Mouse (Mus musculus): ENCODE results near the gene Gm13769. TPM values are rescaled to one million over a fixed set of nuclear protein-coding genes. Genes with fewer than 3 reads are reported as not detected.
"Not testable (repeated sequence)": the region's sequence is repeated elsewhere in the genome, so short reads cannot be mapped to it uniquely, and the experiment has no call there.

Gm13769 gene
- total RNA-seq (2012; rRNA removed) (not detected in 2 replicates), polyA plus RNA-seq (2012; ENCODE audit: insufficient read depth in 1 of 2, insufficient read length in 2 of 2, low read depth in 1 of 2, low replicate concordance in 2 of 2, missing spikeins in 1 of 2) (not detected)

DNA sequence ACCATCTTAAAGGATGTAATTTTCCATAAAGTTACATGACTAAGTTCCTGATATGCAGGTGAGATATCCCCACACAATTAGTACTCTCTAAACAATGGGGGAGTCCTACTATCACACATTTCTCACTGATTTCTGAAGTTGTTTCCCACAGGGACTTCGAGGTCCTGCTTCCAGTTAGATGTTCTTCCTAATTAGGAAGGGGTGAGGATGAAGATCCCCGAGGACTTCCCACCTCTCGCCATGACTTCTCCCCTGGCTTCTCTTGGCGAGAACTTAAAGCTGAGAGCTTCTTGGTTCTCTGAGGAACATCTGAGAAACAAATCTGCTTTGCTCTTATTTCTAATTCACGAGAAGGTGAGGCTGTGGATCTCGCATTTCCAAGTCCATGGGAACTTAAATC is at the start of gene Gm13769:
Gm13769 (plus strand) TSS at position 301 of the 400 bp plus-strand sequence.
- DNase-seq (ENCODE audit: low read depth, low spot score); H3K27me3 ChIP-seq (ENCODE audit: control insufficient read depth in 1 of 2, insufficient read depth in 2 of 2, low read length in 2 of 2); H3K9ac ChIP-seq (ENCODE audit: control insufficient read depth, low read depth, low read length, poor library complexity, severe bottlenecking); H3K79me2 ChIP-seq (ENCODE audit: control insufficient read depth, insufficient read depth, low read length, poor library complexity); H3K27ac ChIP-seq (ENCODE audit: control insufficient read depth, low read depth, low read length); H3K36me3 ChIP-seq (ENCODE audit: control insufficient read depth in 1 of 2, insufficient read depth in 2 of 2, low read length in 2 of 2); H3K4me1 ChIP-seq (ENCODE audit: control insufficient read depth in 1 of 2, insufficient read depth in 2 of 2, low read length in 2 of 2); H3K4me3 ChIP-seq (ENCODE audit: control insufficient read depth in 1 of 2, insufficient read depth in 1 of 2, low read depth in 2 of 2, low read length in 2 of 2); H3K9me3 ChIP-seq (replicated peaks; ENCODE audit: insufficient read depth, low read length): not testable (repeated sequence)

DNA sequence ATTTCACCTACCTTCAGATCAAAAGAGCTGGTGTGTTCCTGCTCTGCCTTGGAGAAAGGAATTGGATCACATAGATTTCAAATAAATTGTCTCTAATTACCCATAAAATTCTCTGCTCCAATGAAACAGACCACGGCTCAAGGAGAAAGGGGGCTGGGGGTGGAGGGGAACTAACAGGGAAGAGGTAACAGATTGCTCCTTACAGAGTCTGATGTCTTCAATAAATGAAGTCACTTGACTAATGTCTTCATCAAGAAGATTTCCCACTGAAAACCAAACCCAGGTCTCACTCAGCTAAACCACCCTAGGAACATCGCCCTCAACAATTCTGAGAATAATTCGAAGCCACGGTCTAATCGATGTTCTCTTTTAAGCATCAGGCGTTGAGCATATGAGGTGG is 29.3 kb upstream of the Gm13769 start, which contains the start of gene Olfr1272:
Olfr1272 (minus strand) TSS at position 101 of the 400 bp plus-strand sequence.
- TF ChIP-seq RAD21 (IDR thresholded peaks at IDR 0.05; ENCODE audit: low read depth, low read length) (no peak), GABPA (IDR thresholded peaks at IDR 0.05; ENCODE audit: low read depth, low read length) (no peak), ELF1 (IDR thresholded peaks at IDR 0.05; ENCODE audit: low read depth, low read length) (no peak), MYC (IDR thresholded peaks at IDR 0.05; ENCODE audit: low read depth, low read length) (no peak), KAT2A (conservative IDR thresholded peaks at IDR 0.05; ENCODE audit: low read depth, low read length) (no peak), UBTF (IDR thresholded peaks at IDR 0.05; ENCODE audit: borderline replicate concordance, insufficient read depth, low read depth, low read length) (no peak), TCF12 (IDR thresholded peaks at IDR 0.05; ENCODE audit: low read depth, low read length) (no peak)
- no peaks in the 10 kb centered on the region for H3K79me2 ChIP-seq (ENCODE audit: control insufficient read depth, insufficient read depth, low read length, poor library complexity)
- no peaks in the 10 kb centered on the region for H3K27me3 ChIP-seq (ENCODE audit: control insufficient read depth in 1 of 2, insufficient read depth in 2 of 2, low read length in 2 of 2)
- no peaks in the 10 kb centered on the region for H3K9me3 ChIP-seq (replicated peaks; ENCODE audit: insufficient read depth, low read length)
- no peak for DNase-seq (ENCODE audit: low read depth, low spot score)
- no peak within 1 kb of the TSS for H3K4me3 ChIP-seq (ENCODE audit: control insufficient read depth in 1 of 2, insufficient read depth in 1 of 2, low read depth in 2 of 2, low read length in 2 of 2)
- H3K27ac ChIP-seq (ENCODE audit: control insufficient read depth, low read depth, low read length), result no peak within 1 kb of the TSS
- no peaks in the 10 kb centered on the region for H3K36me3 ChIP-seq (ENCODE audit: control insufficient read depth in 1 of 2, insufficient read depth in 2 of 2, low read length in 2 of 2)
- H3K9ac ChIP-seq (ENCODE audit: control insufficient read depth, low read depth, low read length, poor library complexity, severe bottlenecking), result no peak within 1 kb of the TSS
- no peaks in the 10 kb centered on the region for H3K4me1 ChIP-seq (ENCODE audit: control insufficient read depth in 1 of 2, insufficient read depth in 2 of 2, low read length in 2 of 2)

DNA sequence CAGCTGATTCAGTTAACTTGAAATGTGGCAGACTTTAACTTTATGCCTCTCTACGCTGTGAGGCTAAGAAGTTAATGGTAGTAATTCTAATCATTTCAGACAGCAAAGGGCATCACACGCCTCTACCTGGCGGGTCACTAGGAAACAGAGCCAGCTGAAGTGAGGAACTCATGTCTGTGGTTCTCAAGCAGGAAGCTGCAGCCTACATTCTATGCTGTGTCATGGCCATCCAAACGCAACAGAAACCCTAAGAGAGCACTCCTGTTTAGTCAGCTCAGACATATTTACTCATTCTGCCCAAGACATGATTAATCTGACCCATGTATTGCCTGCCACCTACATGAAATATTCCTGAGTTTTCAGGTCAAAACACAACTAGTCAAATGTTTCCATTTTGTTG is 24.7 kb downstream of the Gm13769 start:
- H3K27me3 ChIP-seq (ENCODE audit: control insufficient read depth in 1 of 2, insufficient read depth in 2 of 2, low read length in 2 of 2); H3K79me2 ChIP-seq (ENCODE audit: control insufficient read depth, insufficient read depth, low read length, poor library complexity); H3K36me3 ChIP-seq (ENCODE audit: control insufficient read depth in 1 of 2, insufficient read depth in 2 of 2, low read length in 2 of 2); H3K4me1 ChIP-seq (ENCODE audit: control insufficient read depth in 1 of 2, insufficient read depth in 2 of 2, low read length in 2 of 2); H3K27ac ChIP-seq (ENCODE audit: control insufficient read depth, low read depth, low read length); H3K4me3 ChIP-seq (ENCODE audit: control insufficient read depth in 1 of 2, insufficient read depth in 1 of 2, low read depth in 2 of 2, low read length in 2 of 2); H3K9me3 ChIP-seq (replicated peaks; ENCODE audit: insufficient read depth, low read length); H3K9ac ChIP-seq (ENCODE audit: control insufficient read depth, low read depth, low read length, poor library complexity, severe bottlenecking); DNase-seq (ENCODE audit: low read depth, low spot score): not testable (repeated sequence)

DNA sequence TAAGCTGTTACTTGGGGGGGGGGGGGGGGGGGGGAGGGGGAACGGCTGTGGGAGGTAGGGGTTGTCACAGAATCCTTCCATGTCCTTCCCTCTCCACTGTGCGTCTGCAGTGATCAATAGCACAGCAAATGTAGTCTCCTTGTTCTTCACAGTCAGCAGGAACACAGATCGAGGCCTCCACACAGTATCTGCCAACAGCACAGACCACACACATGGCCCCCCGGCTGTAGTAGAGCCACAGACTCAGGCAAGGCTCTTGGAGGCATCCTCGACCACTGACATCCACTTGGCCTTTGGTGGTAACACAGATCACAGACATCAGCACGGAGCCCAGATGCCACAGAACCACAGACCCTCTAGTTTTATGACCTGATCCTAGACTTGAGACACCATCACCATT is 29.0 kb downstream of the Gm13769 start:
- H3K9me3 ChIP-seq (replicated peaks; ENCODE audit: insufficient read depth, low read length); H3K4me3 ChIP-seq (ENCODE audit: control insufficient read depth in 1 of 2, insufficient read depth in 1 of 2, low read depth in 2 of 2, low read length in 2 of 2); H3K27ac ChIP-seq (ENCODE audit: control insufficient read depth, low read depth, low read length); H3K9ac ChIP-seq (ENCODE audit: control insufficient read depth, low read depth, low read length, poor library complexity, severe bottlenecking); H3K36me3 ChIP-seq (ENCODE audit: control insufficient read depth in 1 of 2, insufficient read depth in 2 of 2, low read length in 2 of 2); DNase-seq (ENCODE audit: low read depth, low spot score); H3K4me1 ChIP-seq (ENCODE audit: control insufficient read depth in 1 of 2, insufficient read depth in 2 of 2, low read length in 2 of 2); H3K27me3 ChIP-seq (ENCODE audit: control insufficient read depth in 1 of 2, insufficient read depth in 2 of 2, low read length in 2 of 2); H3K79me2 ChIP-seq (ENCODE audit: control insufficient read depth, insufficient read depth, low read length, poor library complexity): not testable (repeated sequence)

- not testable (repeated sequence) for H3K27ac ChIP-seq (ENCODE audit: control insufficient read depth, low read depth, low read length); H3K4me1 ChIP-seq (ENCODE audit: control insufficient read depth in 1 of 2, insufficient read depth in 2 of 2, low read length in 2 of 2); H3K9ac ChIP-seq (ENCODE audit: control insufficient read depth, low read depth, low read length, poor library complexity, severe bottlenecking); H3K79me2 ChIP-seq (ENCODE audit: control insufficient read depth, insufficient read depth, low read length, poor library complexity); H3K36me3 ChIP-seq (ENCODE audit: control insufficient read depth in 1 of 2, insufficient read depth in 2 of 2, low read length in 2 of 2); H3K9me3 ChIP-seq (replicated peaks; ENCODE audit: insufficient read depth, low read length); DNase-seq (ENCODE audit: low read depth, low spot score); H3K4me3 ChIP-seq (ENCODE audit: control insufficient read depth in 1 of 2, insufficient read depth in 1 of 2, low read depth in 2 of 2, low read length in 2 of 2); H3K27me3 ChIP-seq (ENCODE audit: control insufficient read depth in 1 of 2, insufficient read depth in 2 of 2, low read length in 2 of 2)
These were observed 29.5 kb downstream of the Gm13769 start for GRCm38 (mm10) chr2:90351540-90351939.

- not testable (repeated sequence) for DNase-seq (ENCODE audit: low read depth, low spot score); H3K27me3 ChIP-seq (ENCODE audit: control insufficient read depth in 1 of 2, insufficient read depth in 2 of 2, low read length in 2 of 2); H3K79me2 ChIP-seq (ENCODE audit: control insufficient read depth, insufficient read depth, low read length, poor library complexity); H3K27ac ChIP-seq (ENCODE audit: control insufficient read depth, low read depth, low read length); H3K4me1 ChIP-seq (ENCODE audit: control insufficient read depth in 1 of 2, insufficient read depth in 2 of 2, low read length in 2 of 2); H3K9ac ChIP-seq (ENCODE audit: control insufficient read depth, low read depth, low read length, poor library complexity, severe bottlenecking); H3K4me3 ChIP-seq (ENCODE audit: control insufficient read depth in 1 of 2, insufficient read depth in 1 of 2, low read depth in 2 of 2, low read length in 2 of 2); H3K9me3 ChIP-seq (replicated peaks; ENCODE audit: insufficient read depth, low read length); H3K36me3 ChIP-seq (ENCODE audit: control insufficient read depth in 1 of 2, insufficient read depth in 2 of 2, low read length in 2 of 2)
These were observed 37.2 kb downstream of the Gm13769 start for GRCm38 (mm10) chr2:90359229-90359628.

Measured in MEL (cell line).